Mouse (Mus musculus): ENCODE measurements at regions not wholly inside any gene's neighbourhood (a gene's known extent, or its start where the extent isn't known, plus 50 kb on each side); places are given as distances from the start of the nearest gene placed in this dataset.

DNA sequence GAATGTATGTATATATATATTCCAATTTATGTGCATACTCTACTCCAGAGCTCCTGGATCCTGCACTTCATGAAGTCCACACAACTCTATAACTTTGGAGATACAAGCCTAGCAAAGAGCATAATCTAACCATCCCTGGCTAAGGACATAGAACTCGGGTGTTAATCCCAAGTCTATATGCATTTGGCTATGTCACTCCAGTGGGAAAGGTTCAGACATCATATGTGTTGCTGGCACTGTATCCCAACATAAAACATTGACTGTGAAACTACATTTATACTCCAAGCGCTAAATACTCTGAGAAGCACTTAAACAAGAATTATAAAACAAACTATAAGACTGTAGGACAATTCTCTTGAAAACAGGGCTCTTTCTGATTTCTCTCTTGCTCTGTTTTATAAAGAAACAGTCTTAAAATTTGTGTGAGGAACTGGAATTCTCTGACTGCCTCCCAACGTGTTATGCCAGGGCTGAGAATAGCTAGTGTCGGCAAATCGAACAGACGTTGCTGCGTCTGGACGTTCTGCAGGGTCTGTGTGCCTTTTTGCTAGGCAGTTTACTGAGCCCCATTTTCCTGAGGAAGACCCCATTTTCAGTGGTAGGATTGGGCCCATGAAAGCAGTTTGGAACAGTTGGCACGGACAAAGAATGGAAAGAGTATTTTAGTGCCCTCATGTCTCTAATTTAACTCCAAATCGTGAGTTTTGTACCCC, 132.1 kb upstream of the Hhip start:
- Histone ChIP-seq H3K4me1 (no peaks in the 10 kb centered on the region), H3K9me3 (no peaks in the 10 kb centered on the region), H3K9ac (no peak overlapping the region), H3K27me3 (replicated peaks) (no peaks in the 10 kb centered on the region), H3K4me2 (no peak overlapping the region), H3K27ac (replicated peaks) (no peak overlapping the region), H3K36me3 (no peaks in the 10 kb centered on the region), H3K4me3 (no peak overlapping the region)
- no peak for ATAC-seq (ENCODE audit: extremely low read depth, insufficient number of reproducible peaks, low FRiP score, low TSS enrichment)
- 75% methylated on average over 10 of the region's 10 CpGs for WGBS

GRCm38 (mm10) chr8:80185286-80185685, 127.5 kb upstream of the Hhip start:
- Histone ChIP-seq H3K9me3 (no peaks in the 10 kb centered on the region), H3K4me2 (no peak overlapping the region), H3K4me3 (no peak overlapping the region), H3K27ac (replicated peaks) (no peak overlapping the region), H3K4me1 (no peaks in the 10 kb centered on the region), H3K27me3 (replicated peaks) (no peaks in the 10 kb centered on the region), H3K9ac (no peak overlapping the region), H3K36me3 (no peaks in the 10 kb centered on the region)
- 45% methylated on average over 4 of the region's 4 CpGs for WGBS
- ATAC-seq (ENCODE audit: extremely low read depth, insufficient number of reproducible peaks, low FRiP score, low TSS enrichment): no peak

DNA sequence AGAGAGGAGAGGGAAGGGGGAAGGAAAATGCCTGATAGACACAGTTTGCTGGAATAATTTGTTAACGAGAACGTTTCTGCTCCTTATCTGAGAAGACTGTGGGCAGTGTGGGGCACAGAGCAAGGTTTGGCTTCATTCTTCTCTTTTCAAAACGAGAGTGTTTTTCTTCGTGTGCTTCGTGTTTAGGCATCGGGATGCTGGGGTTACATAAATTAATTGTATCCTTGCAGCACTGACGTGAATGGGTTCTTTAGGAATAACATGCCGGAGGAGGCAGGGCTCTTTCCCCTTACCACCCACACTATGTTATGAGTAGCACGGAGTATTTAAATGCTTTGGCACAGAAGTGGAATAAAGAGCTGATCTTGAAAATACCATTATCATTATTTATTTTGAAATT, 110.9 kb upstream of the Hhip start:
- Histone ChIP-seq H3K9me3 (no peaks in the 10 kb centered on the region), H3K4me1 (no peaks in the 10 kb centered on the region), H3K4me3 (no peak overlapping the region), H3K9ac (no peak overlapping the region), H3K27me3 (replicated peaks) (no peaks in the 10 kb centered on the region), H3K4me2 (no peak overlapping the region), H3K27ac (replicated peaks) (no peak overlapping the region), H3K36me3 (no peaks in the 10 kb centered on the region)
- ATAC-seq (ENCODE audit: extremely low read depth, insufficient number of reproducible peaks, low FRiP score, low TSS enrichment): no peak
- WGBS: 50% methylated on average over 9 of the region's 9 CpGs

DNA sequence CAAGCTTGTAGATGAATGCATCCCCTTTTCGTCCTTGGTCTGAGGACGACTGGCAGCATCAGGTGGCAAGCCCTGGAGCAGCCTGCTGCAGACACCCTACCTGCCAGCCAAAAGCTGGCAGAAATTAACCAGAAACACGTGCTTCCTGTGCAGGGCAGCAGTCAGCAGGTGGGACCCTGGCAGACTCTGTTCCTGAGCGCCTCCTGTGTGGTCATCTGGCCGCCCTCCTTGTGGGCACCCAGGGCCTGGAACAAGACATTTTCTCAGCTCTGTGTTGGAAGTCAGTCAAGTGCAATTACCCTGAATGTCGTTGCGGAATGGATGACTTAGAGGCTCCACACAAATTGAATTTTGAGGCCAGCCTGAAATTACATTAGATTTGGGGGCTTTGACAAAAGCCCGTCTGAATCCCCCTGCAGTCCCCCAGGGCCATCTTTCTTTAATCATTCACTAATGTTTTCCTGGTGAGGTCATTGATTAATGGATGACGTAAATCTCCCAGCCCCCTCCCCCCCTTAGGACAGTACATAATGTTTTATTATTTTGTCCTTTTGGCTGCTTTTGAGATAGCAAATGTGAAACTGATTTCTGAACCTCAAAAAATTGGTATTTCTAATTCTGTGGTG, 91.8 kb upstream of the Hhip start:
- WGBS: 69% methylated on average over 9 of the region's 9 CpGs
- Histone ChIP-seq H3K4me2 (no peak overlapping the region), H3K36me3 (no peaks in the 10 kb centered on the region), H3K27ac (replicated peaks) (no peak overlapping the region), H3K4me1 (no peaks in the 10 kb centered on the region), H3K9ac (no peak overlapping the region), H3K9me3 (no peaks in the 10 kb centered on the region), H3K27me3 (replicated peaks) (no peaks in the 10 kb centered on the region), H3K4me3 (no peak overlapping the region)
- ATAC-seq (ENCODE audit: extremely low read depth, insufficient number of reproducible peaks, low FRiP score, low TSS enrichment): no peak

DNA sequence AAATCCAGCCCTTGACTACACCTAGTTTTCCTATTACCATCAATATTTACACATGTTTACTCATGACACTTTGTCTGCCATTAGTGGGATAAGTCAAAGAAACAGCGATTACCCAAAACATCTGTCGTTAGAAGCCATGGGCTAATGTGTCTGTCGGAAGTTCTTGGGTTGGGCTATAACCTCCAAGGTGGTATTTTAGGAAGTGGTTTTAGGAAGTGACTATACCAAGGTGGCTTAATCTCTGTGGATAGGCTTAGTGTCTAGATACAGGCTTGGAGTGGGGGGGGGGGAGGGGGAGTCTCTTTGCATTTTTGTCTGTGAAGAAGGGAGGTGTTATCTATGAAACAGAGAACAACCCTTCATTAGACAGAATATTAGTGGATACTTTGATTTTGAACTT, 90.1 kb upstream of the Hhip start:
- Histone ChIP-seq H3K9me3 (no peaks in the 10 kb centered on the region), H3K4me2 (no peak overlapping the region), H3K27ac (replicated peaks) (no peak overlapping the region), H3K36me3 (no peaks in the 10 kb centered on the region), H3K9ac (no peak overlapping the region), H3K4me1 (no peaks in the 10 kb centered on the region), H3K4me3 (no peak overlapping the region), H3K27me3 (replicated peaks) (no peaks in the 10 kb centered on the region)
- WGBS: 80% methylated on average over 3 of the region's 3 CpGs
- no peak for ATAC-seq (ENCODE audit: extremely low read depth, insufficient number of reproducible peaks, low FRiP score, low TSS enrichment)

DNA sequence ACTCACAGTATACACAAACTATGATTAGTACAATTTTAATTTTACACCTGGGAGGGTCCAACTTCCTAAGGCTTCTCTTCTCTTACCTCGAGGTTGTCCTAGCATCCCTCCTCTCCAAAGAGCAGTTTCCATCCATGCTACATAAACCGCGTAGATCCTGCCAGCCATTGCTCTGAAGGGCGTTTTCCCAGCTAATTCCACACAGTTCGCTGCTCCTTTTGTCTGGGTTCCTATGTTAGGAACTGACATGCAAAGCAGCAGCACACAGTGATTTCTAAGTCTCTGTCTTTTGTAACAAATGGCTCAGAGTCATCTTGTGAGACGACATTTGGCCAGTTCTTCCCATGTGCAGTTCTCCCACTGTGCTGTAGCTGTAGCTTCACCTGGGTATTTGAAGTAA, 80.7 kb upstream of the Hhip start:
- Histone ChIP-seq H3K27me3 (replicated peaks) (no peaks in the 10 kb centered on the region), H3K36me3 (no peaks in the 10 kb centered on the region), H3K4me1 (0 out of 2 replicates have a peak, but pooled peaks cover 5% of the 10 kb centered on the region), H3K27ac (replicated peaks) (no peak overlapping the region), H3K9ac (no peak overlapping the region), H3K4me2 (no peak overlapping the region), H3K9me3 (no peaks in the 10 kb centered on the region), H3K4me3 (no peak overlapping the region)
- ATAC-seq (ENCODE audit: extremely low read depth, insufficient number of reproducible peaks, low FRiP score, low TSS enrichment): no peak
- 77% methylated on average over 6 of the region's 6 CpGs for WGBS

DNA sequence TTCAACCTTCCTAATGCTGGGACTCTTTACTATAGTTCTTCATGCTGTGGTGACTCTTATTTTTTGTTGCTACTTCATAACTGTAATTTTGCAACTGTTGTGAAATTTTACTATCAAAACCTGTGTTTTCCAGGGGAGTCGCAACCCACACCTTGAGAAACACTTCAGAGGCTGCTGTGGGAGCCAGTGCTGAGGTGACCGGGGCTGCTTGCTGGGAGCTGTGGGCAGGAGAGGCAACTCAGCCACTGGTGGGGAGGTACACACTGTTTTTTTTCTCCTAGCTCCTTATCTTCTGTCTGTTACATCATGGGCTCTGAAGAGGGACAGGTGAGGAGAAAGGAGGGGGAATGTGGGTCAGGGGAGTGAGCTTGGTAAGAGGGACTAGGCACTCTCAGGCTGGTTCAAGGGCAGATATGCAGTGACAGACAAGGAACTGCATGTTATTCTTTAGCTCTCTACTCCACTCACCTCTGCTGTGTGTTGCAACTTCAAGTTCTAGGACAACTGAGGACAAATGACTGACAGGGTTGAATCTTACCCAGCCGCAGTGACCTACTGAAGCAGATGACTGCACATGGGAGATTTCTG, 62.7 kb upstream of the Hhip start:
- no peaks in the 10 kb centered on the region for H3K9me3 ChIP-seq
- H3K27ac ChIP-seq (replicated peaks): no peak overlapping the region
- no peaks in the 10 kb centered on the region; the same call in 1 of the 2 replicates for H3K4me1 ChIP-seq
- WGBS: 80% methylated on average over 3 of the region's 3 CpGs
- no peak overlapping the region for H3K4me2 ChIP-seq
- no peak overlapping the region for H3K9ac ChIP-seq
- H3K4me3 ChIP-seq: no peak overlapping the region
- ATAC-seq (ENCODE audit: extremely low read depth, insufficient number of reproducible peaks, low FRiP score, low TSS enrichment): no peak
- H3K27me3 ChIP-seq (replicated peaks): no peaks in the 10 kb centered on the region
- no peaks in the 10 kb centered on the region for H3K36me3 ChIP-seq

- Histone ChIP-seq H3K27ac (replicated peaks) (no peak overlapping the region), H3K4me2 (no peak overlapping the region), H3K9me3 (no peaks in the 10 kb centered on the region), H3K36me3 (no peaks in the 10 kb centered on the region), H3K9ac (no peak overlapping the region), H3K4me1 (no peaks in the 10 kb centered on the region; the same call in 1 of the 2 replicates), H3K4me3 (no peak overlapping the region), H3K27me3 (replicated peaks) (no peaks in the 10 kb centered on the region)
- WGBS: 36% methylated on average over 4 of the region's 4 CpGs
- ATAC-seq (ENCODE audit: extremely low read depth, insufficient number of reproducible peaks, low FRiP score, low TSS enrichment): no peak
Observed at GRCm38 (mm10) chr8:80117328-80117727, 59.5 kb upstream of the Hhip start.
